In genomic region chr4:135913433-135913832, GRCm38 (mm10) we compare ENCODE assay signal across 16 mouse cellular contexts. TPM values are rescaled to one million over a fixed set of nuclear protein-coding genes. Genes with fewer than 3 reads are reported as not detected.
DNase-seq lines count a peak whose midpoint lies in the region; ATAC-seq and TF ChIP-seq lines count a peak whose summit lies in the region.
"Had no signal": no experiment of that assay in that cellular context is flagged by ENCODE, and none has a peak within 500 bp of the region (broad histone marks: within the 10 kb centered on the region; RNA-seq: fewer than 3 reads in every experiment).

No protein-coding gene starts in this region.

- DNase-seq in limb, embryonic 10.5 days (ENCODE audit: low spot score) = no peak
- DNase-seq in 416B (ENCODE audit: low read depth) (peak; percentile 55), MEL (ENCODE audit: low read depth, low spot score) (peak; percentile 72)
- no peak for DNase-seq in adrenal gland, adult (ENCODE audit: inconsistent age in 2 of 2, low spot score in 1 of 2)
- no peak for DNase-seq in embryo, embryonic 10.5 days (ENCODE audit: low spot score)
- DNase-seq: adrenal gland, postnatal 14 days; cerebellum, adult 8-10 months; heart, postnatal 36 days; kidney, adult 18-20 months; kidney, postnatal 36 days; right cerebral cortex, postnatal 4 days; thymus, adult 18-20 months had no signal

- no peak overlapping the region for H3K4me3 ChIP-seq in limb, embryonic 12.5 days (replicated peaks)
- H3K4me3 ChIP-seq in limb, embryonic 10.5 days = no peak overlapping the region
- peak overlapping the region in 1 of 2 experiments; percentile 17; a peak in 2 of 4 replicates for H3K4me3 ChIP-seq in MEL (ENCODE audit: control insufficient read depth in 1 of 2, insufficient read depth in 1 of 2, low read depth in 2 of 2, low read length in 2 of 2)
- no peak overlapping the region for H3K4me3 ChIP-seq in liver, embryonic 16.5 days (ENCODE audit: low read depth, low read length)
- H3K4me3 ChIP-seq: heart, embryonic 12.5 days had no signal

- H3K79me2 ChIP-seq in MEL (ENCODE audit: control insufficient read depth, insufficient read depth, low read length, poor library complexity) = peaks cover 2% of the 10 kb centered on the region; the same call in 1 of the 2 replicates

- no peaks in the 10 kb centered on the region for H3K9me3 ChIP-seq in limb, embryonic 12.5 days
- H3K9me3 ChIP-seq in limb, embryonic 10.5 days (replicated peaks) = no peaks in the 10 kb centered on the region
- H3K9me3 ChIP-seq in MEL (replicated peaks; ENCODE audit: insufficient read depth, low read length) = no peaks in the 10 kb centered on the region
- H3K9me3 ChIP-seq in liver, embryonic 16.5 days (replicated peaks; ENCODE audit: control insufficient read depth, low read length) = no peaks in the 10 kb centered on the region
- H3K9me3 ChIP-seq: heart, embryonic 12.5 days had no signal

- H3K27me3 ChIP-seq in limb, embryonic 12.5 days = no peaks in the 10 kb centered on the region
- no peaks in the 10 kb centered on the region for H3K27me3 ChIP-seq in limb, embryonic 10.5 days (ENCODE audit: low read depth, poor library complexity, severe bottlenecking)
- H3K27me3 ChIP-seq in MEL (ENCODE audit: control insufficient read depth in 1 of 2, insufficient read depth in 2 of 2, low read length in 2 of 2) = no peaks in the 10 kb centered on the region
- H3K27me3 ChIP-seq in liver, embryonic 16.5 days (ENCODE audit: control insufficient read depth, insufficient read depth, low read depth, low read length) = no peaks in the 10 kb centered on the region
- H3K27me3 ChIP-seq: heart, embryonic 12.5 days had no signal

- no peak overlapping the region for H3K9ac ChIP-seq in limb, embryonic 12.5 days (replicated peaks)
- peak overlapping the region; percentile 48 for H3K9ac ChIP-seq in MEL (ENCODE audit: control insufficient read depth, low read depth, low read length, poor library complexity, severe bottlenecking)
- H3K9ac ChIP-seq in liver, embryonic 16.5 days (ENCODE audit: low read depth, low read length) = no peak overlapping the region
- H3K9ac ChIP-seq: heart, embryonic 12.5 days had no signal

- 79% methylated on average over 4 of the region's 4 CpGs for WGBS in limb, embryonic 12.5 days
- WGBS in limb, embryonic 10.5 days = 77% methylated on average over 4 of the region's 4 CpGs
- WGBS in liver, embryonic 16.5 days (ENCODE audit: insufficient replicate concordance) = 17% methylated on average over 4 of the region's 4 CpGs

- H3K36me3 ChIP-seq in limb, embryonic 12.5 days = no peaks in the 10 kb centered on the region
- no peaks in the 10 kb centered on the region for H3K36me3 ChIP-seq in limb, embryonic 10.5 days
- peaks cover 0 to 49% of the 10 kb centered on the region in 2 experiments; a peak in 2 of 4 replicates for H3K36me3 ChIP-seq in MEL (ENCODE audit: control insufficient read depth in 1 of 2, insufficient read depth in 2 of 2, low read length in 2 of 2)
- no peaks in the 10 kb centered on the region for H3K36me3 ChIP-seq in liver, embryonic 16.5 days (ENCODE audit: control insufficient read depth, insufficient read depth)
- H3K36me3 ChIP-seq: heart, embryonic 12.5 days had no signal

- H3K4me2 ChIP-seq in limb, embryonic 12.5 days = no peak overlapping the region
- no peak overlapping the region for H3K4me2 ChIP-seq in liver, embryonic 16.5 days (ENCODE audit: low read depth, low read length)
- H3K4me2 ChIP-seq: heart, embryonic 12.5 days had no signal

- TF ChIP-seq CTCF in MEL (IDR thresholded peaks at IDR 0.05 in 2 of 3, conservative IDR thresholded peaks at IDR 0.05 in 1 of 3; ENCODE audit: control insufficient read depth in 1 of 3, insufficient read depth in 1 of 3, low read depth in 2 of 3, low read length in 3 of 3, poor library complexity in 1 of 3, severe bottlenecking in 1 of 3) = no peak

- no peak for ATAC-seq in limb, embryonic 12.5 days (ENCODE audit: insufficient number of reproducible peaks, insufficient read depth, low FRiP score, low TSS enrichment, low read depth)
- ATAC-seq in liver, embryonic 16.5 days (ENCODE audit: low read depth) = no peak
- ATAC-seq: CD4-positive, CD25-positive, alpha-beta regulatory T cell, adult 4 months had no signal

- H3K27ac ChIP-seq in limb, embryonic 12.5 days = peak overlapping the region; percentile 46; the same call in 1 of the 2 replicates
- no peak overlapping the region for H3K27ac ChIP-seq in limb, embryonic 10.5 days
- peak overlapping the region; percentile 93 for H3K27ac ChIP-seq in MEL (ENCODE audit: control insufficient read depth, low read depth, low read length)
- peak overlapping the region; percentile 34; the same call in 1 of the 2 replicates for H3K27ac ChIP-seq in liver, embryonic 16.5 days (ENCODE audit: low read length)

- H3K4me1 ChIP-seq in limb, embryonic 12.5 days (replicated peaks) = peaks cover 6% of the 10 kb centered on the region; the same call in 1 of the 2 replicates
- peaks cover 5% of the 10 kb centered on the region for H3K4me1 ChIP-seq in limb, embryonic 10.5 days
- peaks cover 34 to 50% of the 10 kb centered on the region in 2 experiments for H3K4me1 ChIP-seq in MEL (ENCODE audit: control insufficient read depth in 1 of 2, insufficient read depth in 2 of 2, low read length in 2 of 2)
- H3K4me1 ChIP-seq in liver, embryonic 16.5 days (ENCODE audit: control insufficient read depth, low read depth, low read length) = peaks cover 19% of the 10 kb centered on the region

- no peak for TF ChIP-seq RAD21 in MEL (IDR thresholded peaks at IDR 0.05; ENCODE audit: low read depth, low read length)

- TF ChIP-seq EP300 in MEL (IDR thresholded peaks at IDR 0.05; ENCODE audit: low read depth in 1 of 2, low read length in 2 of 2) = peak; percentile 94 to 96

- TF ChIP-seq POLR2A in MEL (IDR thresholded peaks at IDR 0.05; ENCODE audit: control insufficient read depth in 1 of 2, insufficient read depth in 1 of 2, low read depth in 1 of 2, low read length in 2 of 2, poor library complexity in 1 of 2) = no peak; a peak in 1 of 4 replicates

TF ChIP-seq in MEL, 35 proteins besides CTCF, POLR2A, EP300 and RAD21 (continues in another document):
- TF ChIP-seq MYB (IDR thresholded peaks at IDR 0.05; ENCODE audit: low read depth, low read length) = 0 out of 2 replicates have a peak, but pooled peaks have one; percentile 65
- no peak for TF ChIP-seq CHD2 (IDR thresholded peaks at IDR 0.05; ENCODE audit: low read length)
- TF ChIP-seq TAL1 (IDR thresholded peaks at IDR 0.05; ENCODE audit: low read length) = peak; percentile 64
- no peak for TF ChIP-seq ZMIZ1 (IDR thresholded peaks at IDR 0.05; ENCODE audit: low read depth, low read length)
- no peak for TF ChIP-seq POLR2AphosphoS5 (IDR thresholded peaks at IDR 0.05; ENCODE audit: borderline replicate concordance, low read depth, low read length)
- no peak for TF ChIP-seq NELFE (IDR thresholded peaks at IDR 0.05; ENCODE audit: low read depth, low read length)
- TF ChIP-seq BHLHE40 (IDR thresholded peaks at IDR 0.05; ENCODE audit: borderline replicate concordance, low read depth, low read length) = 0 out of 2 replicates have a peak, but pooled peaks have one; percentile 39
- peak; percentile 87 for TF ChIP-seq TCF12 (IDR thresholded peaks at IDR 0.05; ENCODE audit: low read depth, low read length)
- TF ChIP-seq MXI1 (IDR thresholded peaks at IDR 0.05; ENCODE audit: low read depth, low read length) = no peak
- TF ChIP-seq ELF1 (IDR thresholded peaks at IDR 0.05; ENCODE audit: low read depth, low read length) = no peak

RNA-seq across cellular contexts. Expression of gene Fuca1, which starts 7.1 kb away (rescaled TPM):
- 47.0 and 51.0 TPM in 2 replicates for polyA plus RNA-seq in limb, embryonic 12.5 days (2016; fragmentation: Nextera tagmentation; extraction: Ambion mirVana)
- polyA plus RNA-seq in limb, embryonic 10.5 days (2016; fragmentation: Nextera tagmentation; extraction: Ambion mirVana) = 42.5 and 52.3 TPM in 2 replicates
- total RNA-seq in MEL (2012; rRNA removed) = 26.8 and 33.7 TPM in 2 replicates
- polyA plus RNA-seq in MEL (2012; ENCODE audit: insufficient read depth in 1 of 2, insufficient read length in 2 of 2, low read depth in 1 of 2, low replicate concordance in 2 of 2, missing spikeins in 1 of 2) = 10 to 100 TPM in 1 of 2 experiments, not detected in 1; 48.6 TPM
- 22.7 and 28.0 TPM in 2 replicates for polyA plus RNA-seq in liver, embryonic 16.5 days (2015; fragmentation: Nextera tagmentation; extraction: Ambion mirVana)

RNA-seq across cellular contexts. Expression of gene Cnr2, which starts 18.2 kb away (rescaled TPM):
- 0.22 and 0.45 TPM in 2 replicates for polyA plus RNA-seq in limb, embryonic 12.5 days (2016; fragmentation: Nextera tagmentation; extraction: Ambion mirVana)
- 0.38 and 0.53 TPM in 2 replicates for polyA plus RNA-seq in limb, embryonic 10.5 days (2016; fragmentation: Nextera tagmentation; extraction: Ambion mirVana)
- total RNA-seq in MEL (2012; rRNA removed) = 9.8 and 10.2 TPM in 2 replicates
- polyA plus RNA-seq in MEL (2012; ENCODE audit: insufficient read depth in 1 of 2, insufficient read length in 2 of 2, low read depth in 1 of 2, low replicate concordance in 2 of 2, missing spikeins in 1 of 2) = 1 to 10 TPM in 1 of 2 experiments, not detected in 1; 6.8 TPM
- 2.9 TPM in 2 replicates for polyA plus RNA-seq in liver, embryonic 16.5 days (2015; fragmentation: Nextera tagmentation; extraction: Ambion mirVana)

RNA-seq across cellular contexts. Expression of gene Hmgcl, which starts 32.8 kb away (rescaled TPM):
- 78.5 and 81.5 TPM in 2 replicates for polyA plus RNA-seq in limb, embryonic 12.5 days (2016; fragmentation: Nextera tagmentation; extraction: Ambion mirVana)
- polyA plus RNA-seq in limb, embryonic 10.5 days (2016; fragmentation: Nextera tagmentation; extraction: Ambion mirVana) = 68.4 and 78.9 TPM in 2 replicates
- 48.5 and 48.7 TPM in 2 replicates for total RNA-seq in MEL (2012; rRNA removed)
- polyA plus RNA-seq in MEL (2012; ENCODE audit: insufficient read depth in 1 of 2, insufficient read length in 2 of 2, low read depth in 1 of 2, low replicate concordance in 2 of 2, missing spikeins in 1 of 2) = 10 to 100 TPM in 1 of 2 experiments, not detected in 1; 66.5 TPM
- polyA plus RNA-seq in liver, embryonic 16.5 days (2015; fragmentation: Nextera tagmentation; extraction: Ambion mirVana) = 105 and 107 TPM in 2 replicates

RNA-seq across cellular contexts. Expression of gene Pnrc2, which starts 39.8 kb away (rescaled TPM):
- polyA plus RNA-seq in limb, embryonic 12.5 days (2016; fragmentation: Nextera tagmentation; extraction: Ambion mirVana) = 209 and 220 TPM in 2 replicates
- polyA plus RNA-seq in limb, embryonic 10.5 days (2016; fragmentation: Nextera tagmentation; extraction: Ambion mirVana) = 177 and 208 TPM in 2 replicates
- total RNA-seq in MEL (2012; rRNA removed) = 49.8 and 50.7 TPM in 2 replicates
- 10 to 100 TPM; 48.0 to 76.3 TPM for polyA plus RNA-seq in MEL (2012; ENCODE audit: insufficient read depth in 1 of 2, insufficient read length in 2 of 2, low read depth in 1 of 2, low replicate concordance in 2 of 2, missing spikeins in 1 of 2)
- 74.9 and 81.1 TPM in 2 replicates for polyA plus RNA-seq in liver, embryonic 16.5 days (2015; fragmentation: Nextera tagmentation; extraction: Ambion mirVana)

RNA-seq across cellular contexts. Expression of gene Gale, which starts 50.1 kb away (rescaled TPM):
- 32.1 and 33.3 TPM in 2 replicates for polyA plus RNA-seq in limb, embryonic 12.5 days (2016; fragmentation: Nextera tagmentation; extraction: Ambion mirVana)
- 38.7 and 39.2 TPM in 2 replicates for polyA plus RNA-seq in limb, embryonic 10.5 days (2016; fragmentation: Nextera tagmentation; extraction: Ambion mirVana)
- total RNA-seq in MEL (2012; rRNA removed) = 23.3 and 24.5 TPM in 2 replicates
- polyA plus RNA-seq in MEL (2012; ENCODE audit: insufficient read depth in 1 of 2, insufficient read length in 2 of 2, low read depth in 1 of 2, low replicate concordance in 2 of 2, missing spikeins in 1 of 2) = 10 to 100 TPM in 1 of 2 experiments, not detected in 1; 31.2 TPM
- polyA plus RNA-seq in liver, embryonic 16.5 days (2015; fragmentation: Nextera tagmentation; extraction: Ambion mirVana) = 34.5 and 37.6 TPM in 2 replicates

Comparison
In these comparisons a context has a peak if more than half of its experiments do, and no peak if none do; other contexts are left out.
1. DNase-seq: peak in 416B (single experiment) and MEL (single experiment); none in limb, embryonic 10.5 days (single experiment), adrenal gland, adult (0 of 2) and embryo, embryonic 10.5 days (single experiment).